Mouse (Mus musculus) brain, embryonic 14.5 days (tissue): Measurements from ENCODE around the gene Ptprn. TPM values are rescaled to one million over a fixed set of nuclear protein-coding genes. Genes with fewer than 3 reads are reported as not detected.
"Not testable (repeated sequence)": the region's sequence is repeated elsewhere in the genome, so short reads cannot be mapped to it uniquely, and the experiment has no call there.

Experiments
- DNase-seq: peaks from one replicate; pipeline ENCODE4 v3.0.0-alpha.2; 2011; ENCODE audit warnings: low read depth
- CTCF ChIP-seq: fragments of 200-500 bp; IDR thresholded peaks from 2 replicates; pipeline ENCODE4 v1.5.1; 2012; ENCODE audit warnings: inconsistent platforms, mild to moderate bottlenecking, moderate library complexity, borderline replicate concordance; ENCODE audit not compliant: insufficient read depth, insufficient read length; ENCODE audit errors: extremely low read depth
- POLR2A ChIP-seq: fragments of 200-500 bp; IDR thresholded peaks from 2 replicates; pipeline ENCODE4 v1.6.1; 2012; ENCODE audit warnings: mild to moderate bottlenecking, inconsistent platforms, borderline replicate concordance; ENCODE audit not compliant: poor library complexity, insufficient read depth, insufficient read length, severe bottlenecking; ENCODE audit errors: extremely low read depth
- polyA plus RNA-seq: library from polyadenylated mRNA; depleted of rRNA; stranded (reverse); fragments of >200 nt; gene quantifications from 2 replicates; pipeline ENCODE4 v1.2.3, GENCODE M21; 2012

Gene Ptprn
- polyA plus RNA-seq, 1 experiment: 53.4 TPM

GRCm38 (mm10) chr1:75247071-75247930, 17.0 kb downstream of the Ptprn start:
- TF ChIP-seq POLR2A (no peak), CTCF (no peak)
- DNase-seq: no peak

- DNase-seq: peak; percentile 88
- TF ChIP-seq CTCF: no peak
Observed at GRCm38 (mm10) chr1:75244836-75245235, 19.5 kb downstream of the Ptprn start.

- no peak for TF ChIP-seq CTCF
- no peak for TF ChIP-seq POLR2A
Observed at GRCm38 (mm10) chr1:75244175-75244826, 20.0 kb downstream of the Ptprn start.

GRCm38 (mm10) chr1:75243411-75243810, 20.9 kb downstream of the Ptprn start:
- TF ChIP-seq POLR2A: no peak
- TF ChIP-seq CTCF: no peak

More at GRCm38 (mm10) chr1:75244175-75244826, 20.0 kb downstream of the Ptprn start:
- no peak for DNase-seq

GRCm38 (mm10) chr1:75239591-75239990, 24.7 kb downstream of the Ptprn start:
- TF ChIP-seq POLR2A: no peak
- no peak for TF ChIP-seq CTCF
- no peak for DNase-seq

More at GRCm38 (mm10) chr1:75243411-75243810, 20.9 kb downstream of the Ptprn start:
- no peak for DNase-seq

- peak; percentile 36; the same call in 1 of the 2 replicates for TF ChIP-seq POLR2A
- TF ChIP-seq CTCF: no peak
- DNase-seq: peak; percentile 84
Observed at GRCm38 (mm10) chr1:75236117-75237050, 27.9 kb downstream of the Ptprn start, which contains the start of gene Dnajb2. Dnajb2 (plus strand) TSS chr1:75236406.

GRCm38 (mm10) chr1:75234606-75235005, 29.7 kb downstream of the Ptprn start:
- DNase-seq: peak; percentile 94
- TF ChIP-seq CTCF: peak; percentile 75
- TF ChIP-seq POLR2A: peak; percentile 15; the same call in 1 of the 2 replicates

GRCm38 (mm10) chr1:75232489-75232888, 31.8 kb downstream of the Ptprn start:
- DNase-seq: not testable (repeated sequence)

- DNase-seq: no peak
- TF ChIP-seq CTCF: no peak
- TF ChIP-seq POLR2A: no peak
Observed at GRCm38 (mm10) chr1:75231664-75232152, 32.6 kb downstream of the Ptprn start, which contains the start of gene A630095N17Rik. A630095N17Rik (minus strand) TSS chr1:75232102.

GRCm38 (mm10) chr1:75231224-75231623, 33.1 kb downstream of the Ptprn start:
- no peak for TF ChIP-seq CTCF
- no peak for TF ChIP-seq POLR2A
- DNase-seq: no peak
